Comparison of ENCODE assay signal across 8 mouse cellular contexts in genomic region chr10:86685179-86686016, GRCm38 (mm10). TPM values are rescaled to one million over a fixed set of nuclear protein-coding genes. Genes with fewer than 3 reads are reported as not detected.
DNase-seq lines count a peak whose midpoint lies in the region; ATAC-seq and TF ChIP-seq lines count a peak whose summit lies in the region.
"Not testable (repeated sequence)": the region's sequence is repeated elsewhere in the genome, so short reads cannot be mapped to it uniquely, and the experiment has no call there.

No protein-coding gene starts in this region.

- H3K9me3 ChIP-seq in erythroblast, embryonic 14.5 days (ENCODE audit: control insufficient read depth, low read length); heart, embryonic 12.5 days (replicated peaks); kidney, postnatal 0 days (replicated peaks; ENCODE audit: low read length); liver, embryonic 11.5 days (ENCODE audit: control insufficient read depth, low read length): not testable (repeated sequence)

- H3K27me3 ChIP-seq in erythroblast, embryonic 14.5 days (ENCODE audit: control insufficient read depth); heart, embryonic 12.5 days (replicated peaks); kidney, postnatal 0 days (ENCODE audit: insufficient read depth, low read length); liver, embryonic 11.5 days (replicated peaks; ENCODE audit: control insufficient read depth, insufficient read depth, low read length); myocyte (ENCODE audit: control insufficient read depth, insufficient read depth, insufficient read length): not testable (repeated sequence)

- peak overlapping the region; percentile 75 for H3K27ac ChIP-seq in heart, embryonic 12.5 days (ENCODE audit: poor library complexity, severe bottlenecking)
- H3K27ac ChIP-seq in kidney, postnatal 0 days = peak overlapping the region; percentile 85
- H3K27ac ChIP-seq in liver, embryonic 11.5 days (ENCODE audit: low read depth, low read length) = peak overlapping the region; percentile 73; the same call in 1 of the 2 replicates

- TF ChIP-seq POLR2A in brain, embryonic 14.5 days (IDR thresholded peaks at IDR 0.05; ENCODE audit: borderline replicate concordance, extremely low read depth, insufficient read depth, insufficient read length, poor library complexity, severe bottlenecking) = 0 out of 2 replicates have a peak, but pooled peaks have one; percentile 25
- TF ChIP-seq POLR2A in myocyte (IDR thresholded peaks at IDR 0.05; ENCODE audit: insufficient read length, low read depth) = not testable (repeated sequence)

- H3K36me3 ChIP-seq in erythroblast, embryonic 14.5 days (ENCODE audit: control insufficient read depth) = peaks cover 10% of the 10 kb centered on the region
- H3K36me3 ChIP-seq in heart, embryonic 12.5 days; kidney, postnatal 0 days (ENCODE audit: insufficient read depth, low read length); liver, embryonic 11.5 days (ENCODE audit: control insufficient read depth, insufficient read depth, low read length); myocyte (ENCODE audit: control insufficient read depth, insufficient read depth): not testable (repeated sequence)

- peaks cover 18% of the 10 kb centered on the region for H3K4me1 ChIP-seq in erythroblast, embryonic 14.5 days (ENCODE audit: control insufficient read depth)
- H3K4me1 ChIP-seq in heart, embryonic 12.5 days (replicated peaks); kidney, postnatal 0 days (replicated peaks; ENCODE audit: insufficient read depth, low read length); liver, embryonic 11.5 days (replicated peaks; ENCODE audit: control insufficient read depth, insufficient read depth, low read length): not testable (repeated sequence)

- H3K79me2 ChIP-seq in myocyte (ENCODE audit: control insufficient read depth, insufficient read depth) = not testable (repeated sequence)

- ATAC-seq in heart, embryonic 12.5 days (ENCODE audit: insufficient number of reproducible peaks, low FRiP score) = peak; percentile 90
- ATAC-seq in kidney, postnatal 0 days (replicated peaks; ENCODE audit: low FRiP score, low read depth) = peak; percentile 93
- ATAC-seq in liver, embryonic 11.5 days (replicated peaks; ENCODE audit: low FRiP score) = peak; percentile 89

- peak overlapping the region; percentile 50 for H3ac ChIP-seq in myocyte (ENCODE audit: control insufficient read depth, insufficient read length)

- H3K4me2 ChIP-seq in heart, embryonic 12.5 days = peak overlapping the region; percentile 83
- peak overlapping the region; percentile 80 for H3K4me2 ChIP-seq in kidney, postnatal 0 days (ENCODE audit: low read length)
- H3K4me2 ChIP-seq in liver, embryonic 11.5 days = peak overlapping the region; percentile 70
- H3K4me2 ChIP-seq in myocyte (ENCODE audit: low read depth) = peak overlapping the region; percentile 81

- H3K4me3 ChIP-seq in erythroblast, embryonic 14.5 days (replicated peaks) = peak overlapping the region; percentile 69
- peak overlapping the region; percentile 79 for H3K4me3 ChIP-seq in heart, embryonic 12.5 days
- H3K4me3 ChIP-seq in kidney, postnatal 0 days (replicated peaks; ENCODE audit: low read depth, low read length) = peak overlapping the region; percentile 60
- peak overlapping the region; percentile 70 for H3K4me3 ChIP-seq in liver, embryonic 11.5 days (ENCODE audit: low read depth, low read length)
- H3K4me3 ChIP-seq in myocyte = peak overlapping the region; percentile 69

- peak overlapping the region; percentile 88 for H3K9ac ChIP-seq in heart, embryonic 12.5 days
- H3K9ac ChIP-seq in kidney, postnatal 0 days (ENCODE audit: low read depth, low read length) = peak overlapping the region; percentile 87
- peak overlapping the region; percentile 90 for H3K9ac ChIP-seq in liver, embryonic 11.5 days (ENCODE audit: low read depth, low read length)

- peak; percentile 88 for DNase-seq in CD4-positive helper T cell, adult 2 months (ENCODE audit: low read depth, low spot score)
- peak; percentile 93 for DNase-seq in brain, embryonic 14.5 days (ENCODE audit: low read depth)
- peak; percentile 73 for DNase-seq in kidney, postnatal 0 days (ENCODE audit: low spot score)
- DNase-seq in liver, embryonic 11.5 days (ENCODE audit: low spot score) = peak; percentile 90
- peak; percentile 81 to 91 for DNase-seq in spleen, postnatal 4 days (ENCODE audit: low spot score in 2 of 2)

- TF ChIP-seq CTCF in brain, embryonic 14.5 days (IDR thresholded peaks at IDR 0.05; ENCODE audit: borderline replicate concordance, extremely low read depth, insufficient read depth, insufficient read length); kidney, postnatal 0 days (IDR thresholded peaks at IDR 0.05; ENCODE audit: low read depth): not testable (repeated sequence)

- under 1% methylated on average over 50 of the region's 53 CpGs for WGBS in heart, embryonic 12.5 days
- under 1% methylated on average over 46 of the region's 53 CpGs for WGBS in kidney, postnatal 0 days
- WGBS in liver, embryonic 11.5 days = under 1% methylated on average over 52 of the region's 53 CpGs

TF ChIP-seq in myocyte, 11 proteins besides CTCF, POLR2A, EP300 and RAD21:
- TF ChIP-seq E2F4 (IDR thresholded peaks at IDR 0.05; ENCODE audit: insufficient read depth) (peak; percentile 81), MYOG (IDR thresholded peaks at IDR 0.05; ENCODE audit: control insufficient read depth in 1 of 3, insufficient read depth in 1 of 3, insufficient read length in 2 of 3, low read depth in 2 of 3) (peak in 1 of 3 experiments; percentile 41), REST (IDR thresholded peaks at IDR 0.05; ENCODE audit: insufficient read depth, insufficient read length) (peak; percentile 13), USF1 (IDR thresholded peaks at IDR 0.05; ENCODE audit: low read depth) (peak; percentile 91)

RNA-seq across cellular contexts. Expression of gene Hsp90b1, which starts 19.9 kb away (rescaled TPM):
- 138 and 180 TPM in 2 replicates for polyA plus RNA-seq in brain, embryonic 14.5 days (2012; rRNA removed)
- polyA plus RNA-seq in erythroblast, embryonic 14.5 days (2012) = 0.95 and 1.4 TPM in 2 replicates
- polyA plus RNA-seq in heart, embryonic 12.5 days (2016; fragmentation: Nextera tagmentation; extraction: Ambion mirVana) = 574 and 590 TPM in 2 replicates
- 589 and 663 TPM in 2 replicates for polyA plus RNA-seq in kidney, postnatal 0 days (2015; fragmentation: Nextera tagmentation; extraction: Ambion mirVana)
- polyA plus RNA-seq in liver, embryonic 11.5 days (2014; fragmentation: Nextera tagmentation; extraction: Ambion mirVana) = 595 and 612 TPM in 2 replicates
- polyA plus RNA-seq in myocyte (2012; fragmentation: generic; extraction: Trizol) = 138 TPM

RNA-seq across cellular contexts. Expression of gene Ttc41, which starts 20.2 kb away (rescaled TPM):
- polyA plus RNA-seq in brain, embryonic 14.5 days (2012; rRNA removed) = 2.7 and 2.9 TPM in 2 replicates
- polyA plus RNA-seq in erythroblast, embryonic 14.5 days (2012) = 0.03 TPM in 1 of 2 replicates, not detected in the other
- 1.7 and 2.3 TPM in 2 replicates for polyA plus RNA-seq in heart, embryonic 12.5 days (2016; fragmentation: Nextera tagmentation; extraction: Ambion mirVana)
- 0.87 and 1.3 TPM in 2 replicates for polyA plus RNA-seq in kidney, postnatal 0 days (2015; fragmentation: Nextera tagmentation; extraction: Ambion mirVana)
- polyA plus RNA-seq in liver, embryonic 11.5 days (2014; fragmentation: Nextera tagmentation; extraction: Ambion mirVana) = 1.2 and 2.0 TPM in 2 replicates
- polyA plus RNA-seq in myocyte (2012; fragmentation: generic; extraction: Trizol) = 0.40 TPM

Comparison
In these comparisons a context has a peak if more than half of its experiments do, and no peak if none do; other contexts are left out.
1. Peak in every context shown above with its lines: DNase-seq, ATAC-seq, H3K4me3 ChIP-seq and H3K27ac ChIP-seq.
2. RNA of gene Hsp90b1, which starts 19.9 kb away (polyA plus RNA-seq): 595 to 612 TPM in liver, embryonic 11.5 days, 589 to 663 TPM in kidney, postnatal 0 days, 574 to 590 TPM in heart, embryonic 12.5 days, 138 to 180 TPM in brain, embryonic 14.5 days and 138 TPM in myocyte (single experiment); 0.95 to 1.4 TPM in erythroblast, embryonic 14.5 days; every median in the first group is over 10 times any median in the second.